Mouse (Mus musculus): ENCODE results near the gene Srp54c. TPM values are rescaled to one million over a fixed set of nuclear protein-coding genes. Genes with fewer than 3 reads are reported as not detected.

Srp54c gene
- total and polyA plus RNA-seq, 3 experiments, result 47.7 to 104 (median 90.0) TPM

DNA sequence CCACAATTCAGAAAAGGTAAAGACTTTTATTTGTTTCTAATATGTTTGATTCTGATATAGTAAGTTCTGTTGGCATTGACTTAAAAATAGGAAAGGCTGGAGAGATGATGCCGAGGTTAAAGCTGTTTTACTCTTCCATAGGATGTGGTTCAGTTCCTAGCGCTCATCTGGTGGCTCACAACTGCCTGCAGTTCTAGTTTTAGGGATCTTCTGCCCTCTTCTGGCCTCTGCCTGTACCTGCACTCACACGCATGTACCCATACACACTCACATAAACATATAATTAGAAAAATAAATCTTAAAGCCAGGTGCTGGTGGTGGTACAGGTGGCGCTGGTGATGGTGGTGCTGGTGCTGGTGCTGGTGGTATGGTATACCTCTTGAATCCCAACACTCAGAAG lies 76.4 kb downstream of the Srp54c start:
- peak in 1 of 2 experiments; percentile 11; a peak in 1 of 4 replicates for TF ChIP-seq CTCF (conservative IDR thresholded peaks at IDR 0.05 in 1 of 2, IDR thresholded peaks at IDR 0.05 in 1 of 2; ENCODE audit: low read depth in 2 of 2, low read length in 2 of 2)
- TF ChIP-seq EP300 (IDR thresholded peaks at IDR 0.05; ENCODE audit: low read length), result no peak
- H3K4me2 ChIP-seq (ENCODE audit: insufficient read depth, low read depth, poor library complexity, severe bottlenecking), result no peak overlapping the region
- no peak overlapping the region for H3K27ac ChIP-seq (ENCODE audit: insufficient read depth, low read depth)
- dilution Hi-C loops (cut with MboI; ENCODE audit: extremely low pct_ligation_motif_present, extremely low pct_unique_long_range_greater_than_20kb, low sequenced_read_pairs) (no loop called here), in situ Hi-C loops (cut with MboI; ENCODE audit: low pct_ligation_motif_present, low pct_unique_long_range_greater_than_20kb, low sequenced_read_pairs) (no loop called here)
- H3K9ac ChIP-seq (ENCODE audit: insufficient read depth, low read depth), result no peak overlapping the region
- no peak overlapping the region for H3K4me3 ChIP-seq (replicated peaks in 1 of 3; ENCODE audit: low read depth in 2 of 3, low read length in 2 of 3, poor library complexity in 1 of 3)
- no peaks in the 10 kb centered on the region for H3K9me3 ChIP-seq (replicated peaks; ENCODE audit: low read length)
- H3K27me3 ChIP-seq (replicated peaks), result no peaks in the 10 kb centered on the region
- DNase-seq (ENCODE audit: extremely low read depth), result no peak
- peaks cover 21 to 50% of the 10 kb centered on the region in 2 experiments for H3K36me3 ChIP-seq (replicated peaks in 1 of 2; ENCODE audit: control insufficient read depth in 1 of 2, insufficient read depth in 1 of 2, low read length in 1 of 2)
- peaks cover 33% of the 10 kb centered on the region for H3K79me2 ChIP-seq (replicated peaks; ENCODE audit: control insufficient read depth, extremely low read depth, insufficient read depth, poor library complexity, severe bottlenecking)
- H3K4me1 ChIP-seq (ENCODE audit: control insufficient read depth in 1 of 2, insufficient read depth in 2 of 2), result peaks cover 0 to 14% of the 10 kb centered on the region in 2 experiments; a peak in 2 of 4 replicates

DNA sequence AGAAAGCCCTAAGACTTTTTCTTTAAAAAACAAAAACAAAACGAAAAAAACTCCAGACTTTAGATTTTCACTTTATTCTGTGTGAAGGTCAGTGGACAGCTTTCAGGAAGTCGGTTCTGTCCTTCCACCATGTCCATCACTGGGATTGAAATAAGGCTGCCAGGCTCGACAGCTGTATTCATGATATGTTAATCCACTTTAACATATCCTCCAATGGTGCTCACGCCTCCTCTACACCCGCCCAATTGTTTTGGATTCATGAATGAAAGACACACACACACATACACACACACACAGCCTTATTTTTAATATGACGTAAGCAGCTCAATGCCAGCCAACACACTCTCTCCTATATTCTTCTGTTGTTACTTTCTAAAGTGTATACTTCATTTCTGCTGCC lies 77.6 kb downstream of the Srp54c start:
- dilution Hi-C loops (cut with MboI; ENCODE audit: extremely low pct_ligation_motif_present, extremely low pct_unique_long_range_greater_than_20kb, low sequenced_read_pairs), result no loop called here
- Histone ChIP-seq H3K36me3 (replicated peaks in 1 of 2; ENCODE audit: control insufficient read depth in 1 of 2, insufficient read depth in 1 of 2, low read length in 1 of 2) (peaks cover 23 to 61% of the 10 kb centered on the region in 2 experiments), H3K27ac (ENCODE audit: insufficient read depth, low read depth) (no peak overlapping the region), H3K4me3 (replicated peaks in 1 of 3; ENCODE audit: low read depth in 2 of 3, low read length in 2 of 3, poor library complexity in 1 of 3) (no peak overlapping the region), H3K9me3 (replicated peaks; ENCODE audit: low read length) (no peaks in the 10 kb centered on the region), H3K9ac (ENCODE audit: insufficient read depth, low read depth) (no peak overlapping the region), H3K79me2 (replicated peaks; ENCODE audit: control insufficient read depth, extremely low read depth, insufficient read depth, poor library complexity, severe bottlenecking) (peaks cover 23% of the 10 kb centered on the region), H3K4me1 (ENCODE audit: control insufficient read depth in 1 of 2, insufficient read depth in 2 of 2) (peaks cover 0 to 14% of the 10 kb centered on the region in 2 experiments; a peak in 2 of 4 replicates), H3K4me2 (ENCODE audit: insufficient read depth, low read depth, poor library complexity, severe bottlenecking) (no peak overlapping the region), H3K27me3 (replicated peaks) (no peaks in the 10 kb centered on the region)
- DNase-seq (ENCODE audit: extremely low read depth), result no peak
- TF ChIP-seq PAX5 (IDR thresholded peaks at IDR 0.05; ENCODE audit: low read length) (no peak), CHD1 (IDR thresholded peaks at IDR 0.05; ENCODE audit: low read depth, low read length) (no peak), MAX (IDR thresholded peaks at IDR 0.05; ENCODE audit: low read length) (no peak), MEF2A (IDR thresholded peaks at IDR 0.05; ENCODE audit: borderline replicate concordance, low read depth, low read length) (no peak), ZC3H11A (IDR thresholded peaks at IDR 0.05; ENCODE audit: low read depth, low read length) (no peak), HCFC1 (IDR thresholded peaks at IDR 0.05; ENCODE audit: low read depth, low read length) (no peak), ZNF384 (IDR thresholded peaks at IDR 0.05; ENCODE audit: low read depth, low read length) (no peak), NRF1 (IDR thresholded peaks at IDR 0.05; ENCODE audit: low read depth, low read length) (no peak), RAD21 (IDR thresholded peaks at IDR 0.05; ENCODE audit: low read depth, low read length) (no peak), JUN (IDR thresholded peaks at IDR 0.05; ENCODE audit: insufficient read depth, low read depth, low read length) (no peak)
- in situ Hi-C loops (cut with MboI; ENCODE audit: low pct_ligation_motif_present, low pct_unique_long_range_greater_than_20kb, low sequenced_read_pairs), result no loop called here

DNA sequence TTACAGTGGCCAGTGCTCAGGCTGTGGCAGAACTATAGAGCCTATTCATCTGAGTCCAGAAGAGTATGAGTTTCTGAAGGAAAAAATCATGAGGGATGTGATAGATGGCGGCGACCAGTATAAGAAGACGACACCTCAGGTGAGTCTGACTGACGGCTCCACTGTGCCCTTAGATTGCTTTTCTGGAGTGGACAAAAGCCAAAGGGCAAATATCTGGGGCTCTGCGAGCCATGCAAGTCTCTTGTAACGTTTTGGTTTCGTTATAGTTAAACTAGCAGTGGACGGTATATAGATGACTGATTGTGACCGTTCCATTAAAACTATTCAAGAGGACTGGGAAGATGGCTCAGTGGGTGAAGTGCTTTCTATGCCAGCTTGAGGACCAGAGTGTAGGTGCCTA lies 78.8 kb downstream of the Srp54c start:
- dilution Hi-C loops (cut with MboI; ENCODE audit: extremely low pct_ligation_motif_present, extremely low pct_unique_long_range_greater_than_20kb, low sequenced_read_pairs), result no loop called here
- no peak overlapping the region for H3K4me2 ChIP-seq (ENCODE audit: insufficient read depth, low read depth, poor library complexity, severe bottlenecking)
- no peak overlapping the region for H3K9ac ChIP-seq (ENCODE audit: insufficient read depth, low read depth)
- H3K79me2 ChIP-seq (replicated peaks; ENCODE audit: control insufficient read depth, extremely low read depth, insufficient read depth, poor library complexity, severe bottlenecking), result peaks cover 18% of the 10 kb centered on the region
- H3K9me3 ChIP-seq (replicated peaks; ENCODE audit: low read length), result no peaks in the 10 kb centered on the region
- no peak overlapping the region for H3K27ac ChIP-seq (ENCODE audit: insufficient read depth, low read depth)
- H3K4me1 ChIP-seq (ENCODE audit: control insufficient read depth in 1 of 2, insufficient read depth in 2 of 2), result peaks cover 0 to 14% of the 10 kb centered on the region in 2 experiments; a peak in 2 of 4 replicates
- no peaks in the 10 kb centered on the region for H3K27me3 ChIP-seq (replicated peaks)
- DNase-seq (ENCODE audit: extremely low read depth), result no peak
- TF ChIP-seq SMC3 (IDR thresholded peaks at IDR 0.05; ENCODE audit: low read depth, low read length) (no peak), MAZ (IDR thresholded peaks at IDR 0.05; ENCODE audit: low read depth, low read length) (no peak), PAX5 (IDR thresholded peaks at IDR 0.05; ENCODE audit: low read length) (no peak), IRF4 (IDR thresholded peaks at IDR 0.05; ENCODE audit: low read depth, low read length) (no peak), JUN (IDR thresholded peaks at IDR 0.05; ENCODE audit: insufficient read depth, low read depth, low read length) (no peak), E2F4 (IDR thresholded peaks at IDR 0.05; ENCODE audit: insufficient replicate concordance, low read depth, low read length) (no peak), TCF12 (IDR thresholded peaks at IDR 0.05; ENCODE audit: low read depth, low read length) (no peak)
- H3K4me3 ChIP-seq (replicated peaks in 1 of 3; ENCODE audit: low read depth in 2 of 3, low read length in 2 of 3, poor library complexity in 1 of 3), result no peak overlapping the region
- peaks cover 23 to 68% of the 10 kb centered on the region in 2 experiments for H3K36me3 ChIP-seq (replicated peaks in 1 of 2; ENCODE audit: control insufficient read depth in 1 of 2, insufficient read depth in 1 of 2, low read length in 1 of 2)
- in situ Hi-C loops (cut with MboI; ENCODE audit: low pct_ligation_motif_present, low pct_unique_long_range_greater_than_20kb, low sequenced_read_pairs), result no loop called here

All from CH12.LX (cell line).